Mouse (Mus musculus) embryonic facial prominence, embryonic 15.5 days (tissue): ENCODE data around the gene Ccar1. TPM values are rescaled to one million over a fixed set of nuclear protein-coding genes. Genes with fewer than 3 reads are reported as not detected.
"Not testable (repeated sequence)": the region's sequence is repeated elsewhere in the genome, so short reads cannot be mapped to it uniquely, and the experiment has no call there.

ENCODE experiments used
- ATAC-seq: fragments of 200-750 bp; cut with Nextera tagmentation; 2 replicates; pipeline ENCODE4 v1.8.0; 2017; ENCODE audit warnings: low read depth, moderate TSS enrichment; ENCODE audit not compliant: insufficient number of reproducible peaks, low FRiP score, low TSS enrichment
- H3K27ac ChIP-seq: fragments of 300-500 bp; sonication (generic); replicated peaks from 2 replicates; pipeline ENCODE4 v1.5.1; 2015; ENCODE audit warnings: mild to moderate bottlenecking, inconsistent platforms
- H3K27me3 ChIP-seq: fragments of 300-500 bp; sonication (generic); 2 replicates; pipeline ENCODE4 v1.6.1; 2015; ENCODE audit warnings: inconsistent platforms
- H3K36me3 ChIP-seq: fragments of 300-500 bp; sonication (generic); 2 replicates; pipeline ENCODE4 v1.6.1; 2015; ENCODE audit warnings: mild to moderate bottlenecking, inconsistent platforms
- H3K4me1 ChIP-seq: fragments of 300-500 bp; sonication (generic); 2 replicates; pipeline ENCODE4 v1.6.1; 2015; ENCODE audit warnings: inconsistent platforms
- H3K4me2 ChIP-seq: fragments of 300-500 bp; sonication (generic); replicated peaks from 2 replicates; pipeline ENCODE4 v1.6.1; 2015; ENCODE audit warnings: mild to moderate bottlenecking, inconsistent platforms
- H3K4me3 ChIP-seq: fragments of 300-500 bp; sonication (generic); replicated peaks from 2 replicates; pipeline ENCODE4 v1.5.1; 2015; ENCODE audit warnings: mild to moderate bottlenecking, inconsistent platforms
- H3K9ac ChIP-seq: fragments of 300-500 bp; sonication (generic); 2 replicates; pipeline ENCODE4 v1.6.1; 2015; ENCODE audit warnings: inconsistent platforms
- H3K9me3 ChIP-seq: fragments of 300-500 bp; sonication (generic); replicated peaks from 2 replicates; pipeline ENCODE4 v1.6.1; 2016; ENCODE audit warnings: inconsistent platforms
- WGBS: fragments of 180-500 bp; shearing (Covaris S2); methylation state at CpG from one replicate; pipeline ENCODE4 v1.1.7; 2015; 5-methylcytosine and 5-hydroxymethylcytosine counted together
- polyA plus RNA-seq: library from polyadenylated mRNA; unstranded; fragments of >200 nt; fragmentation: Nextera tagmentation; extraction: Ambion mirVana; gene quantifications from 2 replicates; pipeline ENCODE4 v1.2.1, GENCODE M21; 2015

Ccar1 gene
- polyA plus RNA-seq, 1 experiment from 2014 or later: 112 TPM

DNA sequence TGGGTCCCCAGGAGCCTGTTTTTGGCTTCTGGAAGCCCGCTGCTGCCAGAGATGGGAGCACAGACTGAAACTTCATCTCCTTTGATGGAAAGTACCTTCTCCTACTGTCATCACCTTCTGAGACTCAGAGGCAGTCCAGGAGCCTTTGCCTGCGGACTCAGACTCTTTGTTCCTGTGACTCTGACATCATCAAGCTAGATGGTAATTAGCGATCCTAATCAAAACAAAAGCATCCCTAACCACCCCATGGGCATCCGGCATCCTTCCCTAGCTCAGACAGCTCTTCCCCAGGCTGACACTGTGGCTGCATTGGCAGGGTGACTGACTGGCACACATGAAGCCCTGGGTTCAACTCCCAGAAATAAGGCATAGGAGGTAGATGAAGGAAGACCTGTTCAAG lies 69.4 kb downstream of the Ccar1 start:
- H3K27me3 ChIP-seq: peaks cover 9% of the 10 kb centered on the region

GRCm38 (mm10) chr10:62720574-62720973 lies 71.5 kb downstream of the Ccar1 start:
- H3K4me1 ChIP-seq, H3K27ac ChIP-seq, H3K4me2 ChIP-seq, H3K4me3 ChIP-seq, H3K36me3 ChIP-seq, ATAC-seq, H3K9ac ChIP-seq, H3K27me3 ChIP-seq, H3K9me3 ChIP-seq: not testable (repeated sequence)
- 91% methylated on average over 7 of the region's 8 CpGs for WGBS

More for the DNA sequence above, 69.4 kb downstream of the Ccar1 start:
- ATAC-seq: no peak
- Histone ChIP-seq H3K4me3 (no peak overlapping the region), H3K9ac (no peak overlapping the region), H3K4me2 (no peak overlapping the region), H3K9me3 (no peaks in the 10 kb centered on the region), H3K4me1 (peaks cover 10% of the 10 kb centered on the region; the same call in 1 of the 2 replicates), H3K27ac (no peak overlapping the region), H3K36me3 (no peaks in the 10 kb centered on the region)
- WGBS: 18% methylated on average over 4 of the region's 4 CpGs

- no peaks in the 10 kb centered on the region for H3K4me1 ChIP-seq
- H3K27me3 ChIP-seq: no peaks in the 10 kb centered on the region
- no peak overlapping the region for H3K4me2 ChIP-seq
- H3K4me3 ChIP-seq: no peak overlapping the region
- no peak for ATAC-seq
- no peak overlapping the region for H3K9ac ChIP-seq
- H3K36me3 ChIP-seq: no peaks in the 10 kb centered on the region
- no peak overlapping the region for H3K27ac ChIP-seq
- WGBS: 63% methylated on average over 10 of the region's 10 CpGs
- no peaks in the 10 kb centered on the region for H3K9me3 ChIP-seq
These were observed 78.6 kb downstream of the Ccar1 start for GRCm38 (mm10) chr10:62713457-62713856.

- no peaks in the 10 kb centered on the region for H3K36me3 ChIP-seq
- no peak for ATAC-seq
- H3K27ac ChIP-seq: no peak overlapping the region
- H3K4me1 ChIP-seq: no peaks in the 10 kb centered on the region
- H3K4me2 ChIP-seq: no peak overlapping the region
- H3K9ac ChIP-seq: no peak overlapping the region
- WGBS: 65% methylated on average over 4 of the region's 4 CpGs
- no peaks in the 10 kb centered on the region for H3K9me3 ChIP-seq
- H3K4me3 ChIP-seq: no peak overlapping the region
- H3K27me3 ChIP-seq: no peaks in the 10 kb centered on the region
These were observed 88.5 kb downstream of the Ccar1 start for GRCm38 (mm10) chr10:62703579-62703978.

GRCm38 (mm10) chr10:62702436-62702835 lies 89.7 kb downstream of the Ccar1 start:
- no peaks in the 10 kb centered on the region for H3K27me3 ChIP-seq
- H3K9me3 ChIP-seq: no peaks in the 10 kb centered on the region
- H3K9ac ChIP-seq: no peak overlapping the region
- no peak overlapping the region for H3K27ac ChIP-seq
- no peak overlapping the region for H3K4me2 ChIP-seq
- H3K36me3 ChIP-seq: no peaks in the 10 kb centered on the region
- no peaks in the 10 kb centered on the region for H3K4me1 ChIP-seq
- H3K4me3 ChIP-seq: no peak overlapping the region
- ATAC-seq: no peak
- WGBS: 76% methylated on average over 4 of the region's 4 CpGs

Other genes starting within 250 kb of the Ccar1 start
- gene Kif1bp, start 213.8 kb downstream of the Ccar1 start, polyA plus RNA-seq: 41.7 and 43.0 TPM in 2 replicates
- gene Ddx21, start 190.0 kb downstream of the Ccar1 start, polyA plus RNA-seq: 18.2 TPM in 2 replicates
- 135 and 138 TPM in 2 replicates for gene Ddx50, start 141.1 kb downstream of the Ccar1 start, polyA plus RNA-seq
- 3.1 and 5.4 TPM in 2 replicates for gene Stox1, start 66.2 kb downstream of the Ccar1 start, polyA plus RNA-seq
- 24.4 and 25.4 TPM in 2 replicates for gene Tet1, start 116.7 kb upstream of the Ccar1 start, polyA plus RNA-seq
- 12.3 and 14.4 TPM in 2 replicates for gene Slc25a16, start 128.3 kb upstream of the Ccar1 start, polyA plus RNA-seq
- 13.8 and 14.1 TPM in 2 replicates for gene Dna2, start 154.7 kb upstream of the Ccar1 start, polyA plus RNA-seq
- 26.8 and 31.0 TPM in 2 replicates for gene Rufy2, start 187.9 kb upstream of the Ccar1 start, polyA plus RNA-seq
- 96.3 and 100 TPM in 2 replicates for gene Hnrnph3, start 231.9 kb upstream of the Ccar1 start, polyA plus RNA-seq
- 0.62 and 1.3 TPM in 2 replicates for gene Pbld2, start 232.0 kb upstream of the Ccar1 start, polyA plus RNA-seq